Mouse (Mus musculus): ENCODE results near the gene Acod1. TPM values are rescaled to one million over a fixed set of nuclear protein-coding genes. Genes with fewer than 3 reads are reported as not detected.

Acod1 gene
- polyA plus RNA-seq, 1 experiment from 2014 or later = not detected

Other genes with a start within 250 kb of the Acod1 start
- gene Kctd12, start 64.3 kb upstream of the Acod1 start, polyA plus RNA-seq (2015; fragmentation: Nextera tagmentation; extraction: Ambion mirVana) = 6.5 and 6.7 TPM in 2 replicates
- gene Cln5, start 23.2 kb downstream of the Acod1 start, polyA plus RNA-seq (2015; fragmentation: Nextera tagmentation; extraction: Ambion mirVana) = 23.6 and 26.1 TPM in 2 replicates
- 18.8 and 20.0 TPM in 2 replicates for gene Fbxl3, start 52.6 kb downstream of the Acod1 start, polyA plus RNA-seq (2015; fragmentation: Nextera tagmentation; extraction: Ambion mirVana)